Mouse (Mus musculus) liver, embryonic 14 days (tissue): ENCODE measurements around the gene Olfr544. TPM values are rescaled to one million over a fixed set of nuclear protein-coding genes. Genes with fewer than 3 reads are reported as not detected.

Experiments used
- polyA plus RNA-seq: library from polyadenylated mRNA; depleted of rRNA; stranded (reverse); fragments of >200 nt; gene quantifications from 2 replicates; pipeline ENCODE4 v1.2.3, GENCODE M21; 2012; rRNA removed

The Olfr544 gene
- not detected in 2 replicates for polyA plus RNA-seq

GRCm38 (mm10) chr7:102488161-102488560 is at the start of gene Olfr544:
Olfr544 (minus strand) TSS chr7:102488313.

GRCm38 (mm10) chr7:102534449-102534848 is 46.3 kb upstream of the Olfr544 start, which contains the start of gene Olfr547:
Olfr547 (plus strand) TSS chr7:102534749.

GRCm38 (mm10) chr7:102499473-102499872 is 11.4 kb upstream of the Olfr544 start, which contains the start of gene Olfr545:
Olfr545 (minus strand) TSS chr7:102499573.

GRCm38 (mm10) chr7:102481579-102481978 is 6.5 kb downstream of the Olfr544 start, which contains the start of gene Olfr543:
Olfr543 (minus strand) TSS chr7:102481679.

GRCm38 (mm10) chr7:102441657-102442391 is 46.3 kb downstream of the Olfr544 start, which contains the start of gene Rrm1:
Rrm1 (plus strand) TSS chr7:102441695.

Other genes starting within 250 kb of the Olfr544 start
- 22.4 and 34.0 TPM in 2 replicates for gene Rhog, start 232.3 kb downstream of the Olfr544 start, polyA plus RNA-seq
- gene Stim1, start 220.5 kb downstream of the Olfr544 start, polyA plus RNA-seq = 7.8 and 7.9 TPM in 2 replicates
- gene Rrm1, start 46.6 kb downstream of the Olfr544 start, polyA plus RNA-seq = 127 and 130 TPM in 2 replicates
- gene Olfr543, start 6.6 kb downstream of the Olfr544 start, polyA plus RNA-seq = not detected in 2 replicates
- not detected in 2 replicates for gene Olfr545, start 11.3 kb upstream of the Olfr544 start, polyA plus RNA-seq
- gene Olfr547, start 46.4 kb upstream of the Olfr544 start, polyA plus RNA-seq = not detected in 2 replicates
- not detected in 2 replicates for gene Olfr548-ps1, start 52.6 kb upstream of the Olfr544 start, polyA plus RNA-seq
- not detected in 2 replicates for gene Olfr549, start 61.6 kb upstream of the Olfr544 start, polyA plus RNA-seq
- gene Trim21, start 77.2 kb upstream of the Olfr544 start, polyA plus RNA-seq = 3.5 and 4.1 TPM in 2 replicates
- gene Olfr550, start 83.1 kb upstream of the Olfr544 start, polyA plus RNA-seq = not detected in 2 replicates
- gene Olfr551, start 103.6 kb upstream of the Olfr544 start, polyA plus RNA-seq = not detected in 2 replicates
- not detected in 2 replicates for gene Olfr552, start 109.5 kb upstream of the Olfr544 start, polyA plus RNA-seq
- not detected in 2 replicates for gene Olfr553, start 129.9 kb upstream of the Olfr544 start, polyA plus RNA-seq
- gene Olfr554, start 150.1 kb upstream of the Olfr544 start, polyA plus RNA-seq = not detected in 2 replicates
- not detected in 2 replicates for gene Olfr555, start 170.5 kb upstream of the Olfr544 start, polyA plus RNA-seq
- gene Olfr556, start 176.6 kb upstream of the Olfr544 start, polyA plus RNA-seq = not detected in 2 replicates
- 2.0 and 2.5 TPM in 2 replicates for gene Trim68, start 199.0 kb upstream of the Olfr544 start, polyA plus RNA-seq
- not detected in 2 replicates for gene Olfr557, start 207.6 kb upstream of the Olfr544 start, polyA plus RNA-seq
- not detected in 2 replicates for gene Olfr558, start 213.9 kb upstream of the Olfr544 start, polyA plus RNA-seq
- gene Olfr33, start 230.8 kb upstream of the Olfr544 start, polyA plus RNA-seq = not detected in 2 replicates
- not detected in 2 replicates for gene Olfr559, start 239.2 kb upstream of the Olfr544 start, polyA plus RNA-seq